Mouse (Mus musculus) liver, embryonic 14.5 days (tissue): ENCODE measurements around the gene Cd6.

Experiments used
- CTCF ChIP-seq: IDR thresholded peaks from 2 replicates; pipeline ENCODE4 v1.5.1; 2016; ENCODE audit warnings: antibody characterized with exemption, low read depth, control low read depth
- EP300 ChIP-seq: IDR thresholded peaks from 2 replicates; pipeline ENCODE4 v1.6.1; 2016; ENCODE audit warnings: antibody characterized with exemption, low read depth

DNA sequence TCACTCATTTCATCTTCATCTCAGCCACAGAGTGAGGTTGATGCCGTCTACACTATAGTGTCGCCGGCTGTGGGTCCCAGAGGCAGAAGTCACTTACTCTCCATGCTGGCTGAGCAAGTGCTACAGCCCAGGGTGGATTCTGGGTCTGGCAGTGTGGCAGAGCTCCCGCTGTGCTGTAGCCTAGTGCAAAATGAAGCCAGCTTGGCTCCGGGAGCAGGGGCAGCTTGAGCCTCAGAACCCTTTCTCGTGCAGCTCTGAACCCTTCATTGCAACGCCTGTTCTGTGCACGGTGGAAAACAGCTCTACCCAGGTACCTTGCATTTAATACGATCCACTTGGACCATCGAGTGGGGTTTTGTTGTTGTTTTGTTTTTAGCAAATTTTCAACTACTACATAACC lies 62.2 kb downstream of the Cd6 start:
- no peak for TF ChIP-seq EP300
- no peak for TF ChIP-seq CTCF
